Mouse (Mus musculus): ENCODE results near the gene Zswim8. TPM values are rescaled to one million over a fixed set of nuclear protein-coding genes. Genes with fewer than 3 reads are reported as not detected.

The Zswim8 gene
- polyA plus RNA-seq, 1 experiment = 37.0 TPM

DNA sequence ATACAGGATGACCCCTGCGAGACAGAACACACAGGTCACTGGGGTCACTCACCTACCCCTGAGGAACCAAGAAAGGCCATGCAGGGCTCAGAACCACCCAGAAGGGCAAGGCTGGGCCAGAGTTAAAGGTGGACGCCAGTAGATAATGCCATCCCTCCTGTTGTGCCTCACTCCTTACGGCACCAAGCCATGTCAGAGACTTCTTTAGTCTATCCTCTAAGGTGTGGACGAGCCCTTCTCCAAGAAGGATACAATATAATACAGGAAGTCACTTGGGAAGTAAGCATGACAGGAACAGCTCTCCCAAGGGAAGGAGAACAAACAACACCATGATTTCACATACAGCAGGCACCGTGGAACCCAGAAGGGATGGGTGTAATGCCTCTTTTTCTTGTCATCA is 57.6 kb downstream of the Zswim8 start:
- Histone ChIP-seq H3K36me3 (ENCODE audit: control insufficient read depth, insufficient read depth, low read length, poor library complexity, severe bottlenecking) (peaks cover 27% of the 10 kb centered on the region), H3K9me3 (replicated peaks; ENCODE audit: control insufficient read depth, insufficient read depth, low read length, poor library complexity, severe bottlenecking) (no peaks in the 10 kb centered on the region)
- no peak for TF ChIP-seq CTCF (IDR thresholded peaks at IDR 0.05; ENCODE audit: low read depth, low read length)
- no peak for TF ChIP-seq POLR2A (IDR thresholded peaks at IDR 0.05; ENCODE audit: insufficient read depth, low read length)
- no peak for TF ChIP-seq EP300 (IDR thresholded peaks at IDR 0.05; ENCODE audit: insufficient read depth, low read depth, low read length)

GRCm38 (mm10) chr14:20765642-20766258 is 58.4 kb downstream of the Zswim8 start:
- H3K36me3 ChIP-seq (ENCODE audit: control insufficient read depth, insufficient read depth, low read length, poor library complexity, severe bottlenecking) = peaks cover 19% of the 10 kb centered on the region
- H3K9ac ChIP-seq (ENCODE audit: low read depth, poor library complexity, severe bottlenecking) = no peak overlapping the region
- no peaks in the 10 kb centered on the region for H3K4me1 ChIP-seq (ENCODE audit: control insufficient read depth, insufficient read depth, low read length)
- H3K4me3 ChIP-seq (ENCODE audit: low read depth, low read length) = no peak overlapping the region
- H3K9me3 ChIP-seq (replicated peaks; ENCODE audit: control insufficient read depth, insufficient read depth, low read length, poor library complexity, severe bottlenecking) = no peaks in the 10 kb centered on the region
- peak; percentile 92 for TF ChIP-seq CTCF (IDR thresholded peaks at IDR 0.05; ENCODE audit: low read depth, low read length)
- TF ChIP-seq EP300 (IDR thresholded peaks at IDR 0.05; ENCODE audit: insufficient read depth, low read depth, low read length) = no peak
- H3K27ac ChIP-seq (ENCODE audit: insufficient read depth, low read length) = no peak overlapping the region
- H3K27me3 ChIP-seq (ENCODE audit: control insufficient read depth, insufficient read depth, low read length, poor library complexity, severe bottlenecking) = no peaks in the 10 kb centered on the region

More for the DNA sequence above, 57.6 kb downstream of the Zswim8 start:
- Histone ChIP-seq H3K27ac (ENCODE audit: insufficient read depth, low read length) (no peak overlapping the region), H3K27me3 (ENCODE audit: control insufficient read depth, insufficient read depth, low read length, poor library complexity, severe bottlenecking) (no peaks in the 10 kb centered on the region), H3K4me3 (ENCODE audit: low read depth, low read length) (no peak overlapping the region), H3K4me1 (ENCODE audit: control insufficient read depth, insufficient read depth, low read length) (no peaks in the 10 kb centered on the region), H3K9ac (ENCODE audit: low read depth, poor library complexity, severe bottlenecking) (no peak overlapping the region)

DNA sequence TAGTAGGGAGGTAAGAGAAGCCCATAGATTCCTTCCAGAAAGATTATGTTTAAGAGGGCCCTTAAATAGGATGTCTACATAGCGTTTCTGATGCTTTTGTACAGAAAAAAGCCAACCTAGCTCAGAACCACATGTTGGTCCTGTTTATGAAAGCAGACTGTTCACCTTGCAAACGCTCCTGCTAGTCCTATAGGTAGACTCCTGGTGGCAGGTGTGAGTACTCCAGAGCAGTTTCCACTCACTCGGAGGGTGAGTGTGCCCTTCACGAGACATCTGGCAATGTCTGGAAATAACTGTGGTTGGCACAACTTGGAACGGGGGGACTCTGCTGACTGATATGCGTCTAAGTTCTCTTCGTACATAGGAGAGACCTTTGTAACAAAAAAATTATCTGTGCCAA is 60.6 kb downstream of the Zswim8 start:
- H3K27ac ChIP-seq (ENCODE audit: insufficient read depth, low read length) = no peak overlapping the region
- H3K9ac ChIP-seq (ENCODE audit: low read depth, poor library complexity, severe bottlenecking) = no peak overlapping the region
- no peaks in the 10 kb centered on the region for H3K27me3 ChIP-seq (ENCODE audit: control insufficient read depth, insufficient read depth, low read length, poor library complexity, severe bottlenecking)
- H3K4me1 ChIP-seq (ENCODE audit: control insufficient read depth, insufficient read depth, low read length) = no peaks in the 10 kb centered on the region
- no peak for TF ChIP-seq EP300 (IDR thresholded peaks at IDR 0.05; ENCODE audit: insufficient read depth, low read depth, low read length)
- TF ChIP-seq POLR2A (IDR thresholded peaks at IDR 0.05; ENCODE audit: insufficient read depth, low read length) = no peak
- no peak for TF ChIP-seq CTCF (IDR thresholded peaks at IDR 0.05; ENCODE audit: low read depth, low read length)
- H3K4me3 ChIP-seq (ENCODE audit: low read depth, low read length) = no peak overlapping the region
- no peaks in the 10 kb centered on the region for H3K9me3 ChIP-seq (replicated peaks; ENCODE audit: control insufficient read depth, insufficient read depth, low read length, poor library complexity, severe bottlenecking)
- H3K36me3 ChIP-seq (ENCODE audit: control insufficient read depth, insufficient read depth, low read length, poor library complexity, severe bottlenecking) = peaks cover 19% of the 10 kb centered on the region

DNA sequence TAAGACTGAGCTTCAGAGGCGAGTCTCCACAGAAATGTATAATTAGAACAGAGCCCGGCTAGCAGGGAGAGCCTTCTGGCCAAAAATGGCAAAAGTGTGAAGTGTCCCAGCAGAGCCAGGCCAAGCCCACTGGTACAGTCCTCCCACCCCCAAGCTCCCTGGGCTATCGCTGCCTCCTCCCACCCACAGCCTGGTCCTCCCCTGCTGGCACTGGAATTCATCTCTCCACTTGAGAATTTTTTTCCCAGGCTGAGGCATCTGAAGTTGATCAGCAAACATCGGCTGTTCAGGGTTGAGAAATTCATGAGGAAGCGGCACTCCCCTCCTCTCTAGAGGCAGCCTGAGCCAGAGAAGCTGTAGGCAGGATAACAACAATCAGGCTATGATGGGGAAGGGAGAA is 61.2 kb downstream of the Zswim8 start:
- Histone ChIP-seq H3K36me3 (ENCODE audit: control insufficient read depth, insufficient read depth, low read length, poor library complexity, severe bottlenecking) (peaks cover 16% of the 10 kb centered on the region), H3K4me3 (ENCODE audit: low read depth, low read length) (no peak overlapping the region)

GRCm38 (mm10) chr14:20771941-20772340 is 64.6 kb downstream of the Zswim8 start:
- Histone ChIP-seq H3K27ac (ENCODE audit: insufficient read depth, low read length) (no peak overlapping the region), H3K9ac (ENCODE audit: low read depth, poor library complexity, severe bottlenecking) (no peak overlapping the region), H3K9me3 (replicated peaks; ENCODE audit: control insufficient read depth, insufficient read depth, low read length, poor library complexity, severe bottlenecking) (no peaks in the 10 kb centered on the region), H3K36me3 (ENCODE audit: control insufficient read depth, insufficient read depth, low read length, poor library complexity, severe bottlenecking) (no peaks in the 10 kb centered on the region; the same call in 1 of the 2 replicates), H3K27me3 (ENCODE audit: control insufficient read depth, insufficient read depth, low read length, poor library complexity, severe bottlenecking) (no peaks in the 10 kb centered on the region), H3K4me1 (ENCODE audit: control insufficient read depth, insufficient read depth, low read length) (no peaks in the 10 kb centered on the region), H3K4me3 (ENCODE audit: low read depth, low read length) (no peak overlapping the region)
- TF ChIP-seq POLR2A (IDR thresholded peaks at IDR 0.05; ENCODE audit: insufficient read depth, low read length) (no peak), CTCF (IDR thresholded peaks at IDR 0.05; ENCODE audit: low read depth, low read length) (no peak), EP300 (IDR thresholded peaks at IDR 0.05; ENCODE audit: insufficient read depth, low read depth, low read length) (no peak)

More for the DNA sequence above, 61.2 kb downstream of the Zswim8 start:
- Histone ChIP-seq H3K9me3 (replicated peaks; ENCODE audit: control insufficient read depth, insufficient read depth, low read length, poor library complexity, severe bottlenecking) (no peaks in the 10 kb centered on the region), H3K9ac (ENCODE audit: low read depth, poor library complexity, severe bottlenecking) (no peak overlapping the region), H3K27me3 (ENCODE audit: control insufficient read depth, insufficient read depth, low read length, poor library complexity, severe bottlenecking) (no peaks in the 10 kb centered on the region), H3K27ac (ENCODE audit: insufficient read depth, low read length) (no peak overlapping the region), H3K4me1 (ENCODE audit: control insufficient read depth, insufficient read depth, low read length) (no peaks in the 10 kb centered on the region)
- TF ChIP-seq POLR2A (IDR thresholded peaks at IDR 0.05; ENCODE audit: insufficient read depth, low read length) (no peak), EP300 (IDR thresholded peaks at IDR 0.05; ENCODE audit: insufficient read depth, low read depth, low read length) (no peak), CTCF (IDR thresholded peaks at IDR 0.05; ENCODE audit: low read depth, low read length) (no peak)

DNA sequence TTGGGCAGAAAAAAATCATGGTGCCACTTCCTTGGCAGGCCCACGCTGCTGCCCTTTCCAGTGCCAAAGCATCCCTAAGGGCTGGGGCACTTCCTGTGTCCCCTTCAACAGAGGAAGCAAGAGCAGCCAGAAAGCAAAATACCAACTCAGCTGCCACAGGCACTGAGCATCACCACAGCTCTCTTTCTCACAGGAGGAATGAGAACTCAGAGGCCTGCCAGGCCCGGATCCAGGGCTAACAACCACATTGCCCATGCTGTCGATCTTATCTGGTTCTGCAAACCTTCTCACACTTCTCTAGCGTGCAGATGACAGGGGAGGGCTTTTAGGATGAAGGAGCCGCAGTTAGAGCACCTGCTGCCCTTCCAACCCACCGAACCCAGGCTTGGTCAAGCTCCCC is 65.5 kb downstream of the Zswim8 start:
- TF ChIP-seq CTCF (IDR thresholded peaks at IDR 0.05; ENCODE audit: low read depth, low read length) (no peak), EP300 (IDR thresholded peaks at IDR 0.05; ENCODE audit: insufficient read depth, low read depth, low read length) (no peak), POLR2A (IDR thresholded peaks at IDR 0.05; ENCODE audit: insufficient read depth, low read length) (no peak)
- H3K4me3 ChIP-seq (ENCODE audit: low read depth, low read length) = no peak overlapping the region
- no peaks in the 10 kb centered on the region for H3K4me1 ChIP-seq (ENCODE audit: control insufficient read depth, insufficient read depth, low read length)
- H3K9me3 ChIP-seq (replicated peaks; ENCODE audit: control insufficient read depth, insufficient read depth, low read length, poor library complexity, severe bottlenecking) = no peaks in the 10 kb centered on the region
- H3K36me3 ChIP-seq (ENCODE audit: control insufficient read depth, insufficient read depth, low read length, poor library complexity, severe bottlenecking) = peaks cover 2% of the 10 kb centered on the region
- H3K27ac ChIP-seq (ENCODE audit: insufficient read depth, low read length) = no peak overlapping the region
- H3K9ac ChIP-seq (ENCODE audit: low read depth, poor library complexity, severe bottlenecking) = no peak overlapping the region
- no peaks in the 10 kb centered on the region for H3K27me3 ChIP-seq (ENCODE audit: control insufficient read depth, insufficient read depth, low read length, poor library complexity, severe bottlenecking)

Other genes starting within 250 kb of the Zswim8 start
- gene Anxa7, start 227.4 kb upstream of the Zswim8 start, polyA plus RNA-seq (2011; ENCODE audit: insufficient read depth, insufficient read length, low read depth, missing spikeins) = 117 and 121 TPM in 2 replicates
- 3.2 and 3.8 TPM in 2 replicates for gene Mss51, start 210.7 kb upstream of the Zswim8 start, polyA plus RNA-seq (2011; ENCODE audit: insufficient read depth, insufficient read length, low read depth, missing spikeins)
- 105 and 118 TPM in 2 replicates for gene Ppp3cb, start 161.0 kb upstream of the Zswim8 start, polyA plus RNA-seq (2011; ENCODE audit: insufficient read depth, insufficient read length, low read depth, missing spikeins)
- gene Usp54, start 66.5 kb upstream of the Zswim8 start, polyA plus RNA-seq (2011; ENCODE audit: insufficient read depth, insufficient read length, low read depth, missing spikeins) = 21.4 and 22.3 TPM in 2 replicates
- gene Myoz1, start 51.0 kb upstream of the Zswim8 start, polyA plus RNA-seq (2011; ENCODE audit: insufficient read depth, insufficient read length, low read depth, missing spikeins) = not detected in 2 replicates
- 6.1 and 7.0 TPM in 2 replicates for gene Synpo2l, start 39.2 kb upstream of the Zswim8 start, polyA plus RNA-seq (2011; ENCODE audit: insufficient read depth, insufficient read length, low read depth, missing spikeins)
- gene Sec24c, start 33.2 kb upstream of the Zswim8 start, polyA plus RNA-seq (2011; ENCODE audit: insufficient read depth, insufficient read length, low read depth, missing spikeins) = 133 and 140 TPM in 2 replicates
- gene Fut11, start 12.6 kb upstream of the Zswim8 start, polyA plus RNA-seq (2011; ENCODE audit: insufficient read depth, insufficient read length, low read depth, missing spikeins) = 8.0 and 8.9 TPM in 2 replicates
- gene Chchd1, start 4.5 kb upstream of the Zswim8 start, polyA plus RNA-seq (2011; ENCODE audit: insufficient read depth, insufficient read length, low read depth, missing spikeins) = 131 and 151 TPM in 2 replicates
- gene Ndst2, start 27.0 kb downstream of the Zswim8 start, polyA plus RNA-seq (2011; ENCODE audit: insufficient read depth, insufficient read length, low read depth, missing spikeins) = 11.0 and 11.1 TPM in 2 replicates
- gene Camk2g, start 86.5 kb downstream of the Zswim8 start, polyA plus RNA-seq (2011; ENCODE audit: insufficient read depth, insufficient read length, low read depth, missing spikeins) = 30.1 and 33.9 TPM in 2 replicates
- gene Plau, start 129.1 kb downstream of the Zswim8 start, polyA plus RNA-seq (2011; ENCODE audit: insufficient read depth, insufficient read length, low read depth, missing spikeins) = 4.9 and 5.5 TPM in 2 replicates
- 123 and 124 TPM in 2 replicates for gene Vcl, start 221.8 kb downstream of the Zswim8 start, polyA plus RNA-seq (2011; ENCODE audit: insufficient read depth, insufficient read length, low read depth, missing spikeins)